ENCODE assay signal across 9 mouse cellular contexts in the genomic region with DNA sequence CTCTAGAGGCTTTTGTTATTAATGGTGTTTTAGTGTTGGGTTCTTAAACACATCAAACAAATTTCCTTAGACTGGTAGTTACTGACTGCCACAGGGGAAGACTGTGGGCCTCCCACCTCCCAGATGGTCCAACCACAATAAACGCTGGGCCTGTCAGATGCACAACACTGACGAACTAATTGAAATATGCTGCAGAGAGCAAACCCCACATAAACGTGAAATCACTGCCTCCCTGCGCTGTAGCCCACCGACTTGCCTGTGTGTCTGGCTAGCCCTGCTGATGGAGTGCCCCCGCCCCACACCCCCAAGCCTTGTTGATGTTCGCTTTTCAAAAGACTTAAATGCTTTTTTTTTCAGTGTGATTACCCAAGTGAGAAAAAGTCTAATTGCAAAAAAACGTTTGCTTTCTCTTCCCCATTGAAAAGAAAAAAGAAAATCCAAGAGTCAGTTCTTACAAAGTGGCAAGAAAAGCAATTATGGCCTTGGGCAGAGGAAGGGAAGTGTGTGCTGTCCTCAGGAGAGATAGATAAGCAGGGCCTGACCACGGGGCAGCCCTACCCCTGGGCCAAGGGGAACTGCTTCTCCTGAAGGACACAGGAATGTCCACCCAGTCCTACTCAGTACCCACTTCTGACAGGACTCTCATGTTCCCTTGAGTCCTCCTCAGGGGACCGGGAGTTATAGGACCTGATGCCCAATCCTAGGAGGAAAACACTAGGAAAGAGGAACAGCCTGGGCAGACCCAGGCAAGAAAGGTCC. TPM values are rescaled to one million over a fixed set of nuclear protein-coding genes. Genes with fewer than 3 reads are reported as not detected.
DNase-seq lines count a peak whose midpoint lies in the region; ATAC-seq and TF ChIP-seq lines count a peak whose summit lies in the region.
"Had no signal": no experiment of that assay in that cellular context is flagged by ENCODE, and none has a peak within 500 bp of the region (broad histone marks: within the 10 kb centered on the region; RNA-seq: fewer than 3 reads in every experiment).

No protein-coding gene starts in this region.

- no peak overlapping the region for H3K4me3 ChIP-seq in intestine, embryonic 16.5 days (ENCODE audit: low read length)
- H3K4me3 ChIP-seq in intestine, postnatal 0 days (ENCODE audit: low read depth, low read length) = no peak overlapping the region
- H3K4me3 ChIP-seq in forebrain, embryonic 11.5 days (ENCODE audit: low read depth, low read length) = no peak overlapping the region
- peak overlapping the region; percentile 30; the same call in 1 of the 2 replicates for H3K4me3 ChIP-seq in limb, embryonic 10.5 days

- no peaks in the 10 kb centered on the region for H3K36me3 ChIP-seq in intestine, embryonic 16.5 days (ENCODE audit: control insufficient read depth, insufficient read depth, low read length)
- H3K36me3 ChIP-seq in intestine, postnatal 0 days (ENCODE audit: control insufficient read depth, insufficient read depth) = 0 out of 2 replicates have a peak, but pooled peaks cover 3% of the 10 kb centered on the region
- no peaks in the 10 kb centered on the region for H3K36me3 ChIP-seq in forebrain, embryonic 11.5 days (ENCODE audit: control insufficient read depth, insufficient read depth, low read length)
- peaks cover 28% of the 10 kb centered on the region for H3K36me3 ChIP-seq in limb, embryonic 10.5 days

- H3K9me3 ChIP-seq in intestine, embryonic 16.5 days (ENCODE audit: control insufficient read depth, low read length) = no peaks in the 10 kb centered on the region
- no peaks in the 10 kb centered on the region for H3K9me3 ChIP-seq in intestine, postnatal 0 days (ENCODE audit: control insufficient read depth)
- no peaks in the 10 kb centered on the region for H3K9me3 ChIP-seq in forebrain, embryonic 11.5 days (ENCODE audit: control insufficient read depth, low read length)
- H3K9me3 ChIP-seq in limb, embryonic 10.5 days (replicated peaks) = no peaks in the 10 kb centered on the region

- TF ChIP-seq CTCF in intestine, postnatal 0 days (IDR thresholded peaks at IDR 0.05; ENCODE audit: low read depth) = no peak
- TF ChIP-seq CTCF in brain, embryonic 14.5 days (IDR thresholded peaks at IDR 0.05; ENCODE audit: borderline replicate concordance, extremely low read depth, insufficient read depth, insufficient read length) = no peak

- WGBS in intestine, embryonic 16.5 days = 48% methylated on average over 10 of the region's 10 CpGs
- WGBS in intestine, postnatal 0 days = 53% methylated on average over 10 of the region's 10 CpGs
- WGBS in forebrain, embryonic 11.5 days = 29% methylated on average over 10 of the region's 10 CpGs
- 36% methylated on average over 10 of the region's 10 CpGs for WGBS in limb, embryonic 10.5 days

- H3K4me2 ChIP-seq in intestine, embryonic 16.5 days (ENCODE audit: low read depth, low read length) = no peak overlapping the region
- no peak overlapping the region for H3K4me2 ChIP-seq in intestine, postnatal 0 days (replicated peaks; ENCODE audit: low read depth)
- H3K4me2 ChIP-seq in forebrain, embryonic 11.5 days (ENCODE audit: low read depth, low read length, severe bottlenecking) = no peak overlapping the region

- peak; percentile 83 for DNase-seq in brain, embryonic 14.5 days (ENCODE audit: low read depth)
- peak; percentile 58 for DNase-seq in forebrain, embryonic 11.5 days (ENCODE audit: low spot score)
- DNase-seq in limb, embryonic 10.5 days (ENCODE audit: low spot score) = no peak
- DNase-seq in right cerebral cortex, adult 2 months (ENCODE audit: low spot score in 2 of 2) = no peak
- DNase-seq: right cerebral cortex, postnatal 4 days had no signal

- TF ChIP-seq POLR2A in brain, embryonic 14.5 days (IDR thresholded peaks at IDR 0.05; ENCODE audit: borderline replicate concordance, extremely low read depth, insufficient read depth, insufficient read length, poor library complexity, severe bottlenecking) = no peak

- H3K27me3 ChIP-seq in intestine, embryonic 16.5 days (replicated peaks; ENCODE audit: control insufficient read depth, insufficient read depth, low read length) = no peaks in the 10 kb centered on the region
- H3K27me3 ChIP-seq in intestine, postnatal 0 days (replicated peaks; ENCODE audit: control insufficient read depth, insufficient read depth, low read length) = no peaks in the 10 kb centered on the region
- H3K27me3 ChIP-seq in forebrain, embryonic 11.5 days (ENCODE audit: control insufficient read depth, insufficient read depth, low read length) = no peaks in the 10 kb centered on the region
- H3K27me3 ChIP-seq in limb, embryonic 10.5 days (ENCODE audit: low read depth, poor library complexity, severe bottlenecking) = no peaks in the 10 kb centered on the region

- no peak; the same call in 1 of the 2 replicates for ATAC-seq in intestine, embryonic 16.5 days
- no peak for ATAC-seq in intestine, postnatal 0 days
- ATAC-seq in forebrain, embryonic 11.5 days (replicated peaks; ENCODE audit: low FRiP score) = peak; percentile 18; the same call in 1 of the 2 replicates
- no peak for ATAC-seq in monocyte, adult 5-6 weeks (replicated peaks; ENCODE audit: insufficient number of reproducible peaks, low FRiP score, low TSS enrichment, poor library complexity, severe bottlenecking)
- ATAC-seq in erythroid progenitor cell, adult 5-6 weeks (replicated peaks; ENCODE audit: low FRiP score, poor library complexity, severe bottlenecking) = no peak

- H3K9ac ChIP-seq in intestine, embryonic 16.5 days (ENCODE audit: low read depth, low read length) = no peak overlapping the region
- H3K9ac ChIP-seq in intestine, postnatal 0 days (ENCODE audit: low read depth, low read length) = no peak overlapping the region
- H3K9ac ChIP-seq in forebrain, embryonic 11.5 days (ENCODE audit: low read length) = no peak overlapping the region

- peaks cover 11% of the 10 kb centered on the region for H3K4me1 ChIP-seq in intestine, embryonic 16.5 days (ENCODE audit: control insufficient read depth, insufficient read depth, low read length)
- no peaks in the 10 kb centered on the region; the same call in 1 of the 2 replicates for H3K4me1 ChIP-seq in intestine, postnatal 0 days (replicated peaks; ENCODE audit: control insufficient read depth, insufficient read depth, low read length)
- peaks cover 9% of the 10 kb centered on the region for H3K4me1 ChIP-seq in forebrain, embryonic 11.5 days (replicated peaks; ENCODE audit: control insufficient read depth, insufficient read depth, low read length)
- peaks cover 37% of the 10 kb centered on the region for H3K4me1 ChIP-seq in limb, embryonic 10.5 days

- 0 out of 2 replicates have a peak overlapping the region, but pooled peaks have one; percentile 33 for H3K27ac ChIP-seq in intestine, embryonic 16.5 days (ENCODE audit: low read length)
- no peak overlapping the region for H3K27ac ChIP-seq in intestine, postnatal 0 days (ENCODE audit: low read depth, low read length)
- H3K27ac ChIP-seq in forebrain, embryonic 11.5 days (ENCODE audit: low read depth, low read length) = no peak overlapping the region
- H3K27ac ChIP-seq in limb, embryonic 10.5 days = peak overlapping the region; percentile 46

RNA-seq across cellular contexts. Expression of gene Pitpnm2, which starts 7.7 kb away (rescaled TPM):
- polyA plus RNA-seq in intestine, embryonic 16.5 days (2015; fragmentation: Nextera tagmentation; extraction: Ambion mirVana) = 1.8 and 2.4 TPM in 2 replicates
- 1.5 and 1.9 TPM in 2 replicates for polyA plus RNA-seq in intestine, postnatal 0 days (2015; fragmentation: Nextera tagmentation; extraction: Ambion mirVana)
- polyA plus RNA-seq in brain, embryonic 14.5 days (2012; rRNA removed) = 51.9 and 61.2 TPM in 2 replicates
- 6.8 and 7.1 TPM in 2 replicates for polyA plus RNA-seq in forebrain, embryonic 11.5 days (2014; fragmentation: Nextera tagmentation; extraction: Ambion mirVana)
- polyA plus RNA-seq in limb, embryonic 10.5 days (2016; fragmentation: Nextera tagmentation; extraction: Ambion mirVana) = 2.0 and 2.4 TPM in 2 replicates
- total RNA-seq in monocyte, adult 5-6 weeks (2017) = 1.1 to 2.8 TPM (median 1.3 TPM) in 3 replicates
- 0.42 and 2.5 TPM in 2 replicates for total RNA-seq in erythroid progenitor cell, adult 5-6 weeks (2015; ENCODE audit: low replicate concordance)
- total RNA-seq in erythroid progenitor cell, adult 5-6 weeks (2017; ENCODE audit: low replicate concordance) = 0.51 and 0.76 TPM in 2 replicates

Comparison
In these comparisons a context has a peak if more than half of its experiments do, and no peak if none do; other contexts are left out.
1. H3K27ac ChIP-seq: peak in intestine, embryonic 16.5 days (single experiment) and limb, embryonic 10.5 days (single experiment); none in intestine, postnatal 0 days (single experiment) and forebrain, embryonic 11.5 days (single experiment).
2. DNase-seq: peak in brain, embryonic 14.5 days (single experiment) and forebrain, embryonic 11.5 days (single experiment); none in limb, embryonic 10.5 days (single experiment) and right cerebral cortex, adult 2 months (0 of 2).